Mouse (Mus musculus): Measurements from ENCODE around the gene Lrrc8b. TPM values are rescaled to one million over a fixed set of nuclear protein-coding genes. Genes with fewer than 3 reads are reported as not detected.

Lrrc8b gene
- polyA plus RNA-seq, 1 experiment from 2014 or later: 11.8 TPM

- H3K27me3 ChIP-seq (ENCODE audit: control insufficient read depth, insufficient read depth, low read length): no peaks in the 10 kb centered on the region
- no peak overlapping the region for H3K27ac ChIP-seq (ENCODE audit: low read depth, low read length)
- no peak overlapping the region for H3K9ac ChIP-seq (ENCODE audit: low read length)
- no peaks in the 10 kb centered on the region for H3K4me1 ChIP-seq (replicated peaks; ENCODE audit: control insufficient read depth, insufficient read depth, low read length)
- H3K36me3 ChIP-seq (ENCODE audit: control insufficient read depth, insufficient read depth, low read length): peaks cover 6% of the 10 kb centered on the region; the same call in 1 of the 2 replicates
- no peaks in the 10 kb centered on the region for H3K9me3 ChIP-seq (ENCODE audit: control insufficient read depth, low read length)
- H3K4me3 ChIP-seq (ENCODE audit: low read depth, low read length): no peak overlapping the region
- no peak overlapping the region for H3K4me2 ChIP-seq (ENCODE audit: low read depth, low read length, severe bottlenecking)
- ATAC-seq (replicated peaks; ENCODE audit: low FRiP score) (no peak), DNase-seq (ENCODE audit: low spot score) (no peak)
- 96% methylated on average over 17 of the region's 17 CpGs for WGBS
These were observed 65.0 kb downstream of the Lrrc8b start for GRCm38 (mm10) chr5:105480561-105480960.

GRCm38 (mm10) chr5:105483632-105484031 lies 68.1 kb downstream of the Lrrc8b start:
- 80% methylated on average over 2 of the region's 2 CpGs for WGBS
- DNase-seq (ENCODE audit: low spot score) (no peak), ATAC-seq (replicated peaks; ENCODE audit: low FRiP score) (no peak)
- no peaks in the 10 kb centered on the region for H3K27me3 ChIP-seq (ENCODE audit: control insufficient read depth, insufficient read depth, low read length)
- H3K27ac ChIP-seq (ENCODE audit: low read depth, low read length): no peak overlapping the region
- peaks cover 6% of the 10 kb centered on the region; the same call in 1 of the 2 replicates for H3K36me3 ChIP-seq (ENCODE audit: control insufficient read depth, insufficient read depth, low read length)
- no peaks in the 10 kb centered on the region for H3K9me3 ChIP-seq (ENCODE audit: control insufficient read depth, low read length)
- H3K9ac ChIP-seq (ENCODE audit: low read length): no peak overlapping the region
- no peaks in the 10 kb centered on the region for H3K4me1 ChIP-seq (replicated peaks; ENCODE audit: control insufficient read depth, insufficient read depth, low read length)
- H3K4me3 ChIP-seq (ENCODE audit: low read depth, low read length): no peak overlapping the region
- no peak overlapping the region for H3K4me2 ChIP-seq (ENCODE audit: low read depth, low read length, severe bottlenecking)

GRCm38 (mm10) chr5:105484247-105484646 lies 68.7 kb downstream of the Lrrc8b start:
- 95% methylated on average over 6 of the region's 6 CpGs for WGBS
- Histone ChIP-seq H3K9ac (ENCODE audit: low read length) (no peak overlapping the region), H3K27ac (ENCODE audit: low read depth, low read length) (no peak overlapping the region), H3K4me3 (ENCODE audit: low read depth, low read length) (no peak overlapping the region), H3K4me1 (replicated peaks; ENCODE audit: control insufficient read depth, insufficient read depth, low read length) (no peaks in the 10 kb centered on the region), H3K36me3 (ENCODE audit: control insufficient read depth, insufficient read depth, low read length) (peaks cover 6% of the 10 kb centered on the region; the same call in 1 of the 2 replicates), H3K9me3 (ENCODE audit: control insufficient read depth, low read length) (no peaks in the 10 kb centered on the region), H3K4me2 (ENCODE audit: low read depth, low read length, severe bottlenecking) (no peak overlapping the region), H3K27me3 (ENCODE audit: control insufficient read depth, insufficient read depth, low read length) (no peaks in the 10 kb centered on the region)
- ATAC-seq (replicated peaks; ENCODE audit: low FRiP score): no peak
- DNase-seq (ENCODE audit: low spot score): no peak

- H3K9ac ChIP-seq (ENCODE audit: low read length): no peak overlapping the region
- no peaks in the 10 kb centered on the region for H3K9me3 ChIP-seq (ENCODE audit: control insufficient read depth, low read length)
- ATAC-seq (replicated peaks; ENCODE audit: low FRiP score): no peak
- no peak overlapping the region for H3K4me2 ChIP-seq (ENCODE audit: low read depth, low read length, severe bottlenecking)
- H3K36me3 ChIP-seq (ENCODE audit: control insufficient read depth, insufficient read depth, low read length): peaks cover 6% of the 10 kb centered on the region; the same call in 1 of the 2 replicates
- no peak overlapping the region for H3K27ac ChIP-seq (ENCODE audit: low read depth, low read length)
- no peaks in the 10 kb centered on the region for H3K4me1 ChIP-seq (replicated peaks; ENCODE audit: control insufficient read depth, insufficient read depth, low read length)
- WGBS: 95% methylated on average over 14 of the region's 14 CpGs
- H3K4me3 ChIP-seq (ENCODE audit: low read depth, low read length): no peak overlapping the region
- no peaks in the 10 kb centered on the region for H3K27me3 ChIP-seq (ENCODE audit: control insufficient read depth, insufficient read depth, low read length)
- no peak for DNase-seq (ENCODE audit: low spot score)
These were observed 69.3 kb downstream of the Lrrc8b start for GRCm38 (mm10) chr5:105484891-105485290.

- peaks cover 8% of the 10 kb centered on the region; the same call in 1 of the 2 replicates for H3K4me1 ChIP-seq (replicated peaks; ENCODE audit: control insufficient read depth, insufficient read depth, low read length)
- no peaks in the 10 kb centered on the region for H3K36me3 ChIP-seq (ENCODE audit: control insufficient read depth, insufficient read depth, low read length)
- no peak overlapping the region for H3K9ac ChIP-seq (ENCODE audit: low read length)
- WGBS: 92% methylated on average over 5 of the region's 5 CpGs
- H3K4me2 ChIP-seq (ENCODE audit: low read depth, low read length, severe bottlenecking): no peak overlapping the region
- no peaks in the 10 kb centered on the region; the same call in 1 of the 2 replicates for H3K27me3 ChIP-seq (ENCODE audit: control insufficient read depth, insufficient read depth, low read length)
- no peak for DNase-seq (ENCODE audit: low spot score)
- no peak overlapping the region for H3K4me3 ChIP-seq (ENCODE audit: low read depth, low read length)
- H3K9me3 ChIP-seq (ENCODE audit: control insufficient read depth, low read length): no peaks in the 10 kb centered on the region
- ATAC-seq (replicated peaks; ENCODE audit: low FRiP score): no peak
- no peak overlapping the region for H3K27ac ChIP-seq (ENCODE audit: low read depth, low read length)
These were observed 74.6 kb downstream of the Lrrc8b start for GRCm38 (mm10) chr5:105490211-105490610.

- ATAC-seq (replicated peaks; ENCODE audit: low FRiP score): peak; percentile 40; the same call in 1 of the 2 replicates
- H3K27ac ChIP-seq (ENCODE audit: low read depth, low read length): no peak overlapping the region
- no peaks in the 10 kb centered on the region for H3K9me3 ChIP-seq (ENCODE audit: control insufficient read depth, low read length)
- H3K4me2 ChIP-seq (ENCODE audit: low read depth, low read length, severe bottlenecking): no peak overlapping the region
- no peak overlapping the region for H3K9ac ChIP-seq (ENCODE audit: low read length)
- peak; percentile 57 for DNase-seq (ENCODE audit: low spot score)
- H3K4me1 ChIP-seq (replicated peaks; ENCODE audit: control insufficient read depth, insufficient read depth, low read length): peaks cover 15% of the 10 kb centered on the region
- H3K36me3 ChIP-seq (ENCODE audit: control insufficient read depth, insufficient read depth, low read length): no peaks in the 10 kb centered on the region
- WGBS: 58% methylated on average over 4 of the region's 4 CpGs
- H3K27me3 ChIP-seq (ENCODE audit: control insufficient read depth, insufficient read depth, low read length): no peaks in the 10 kb centered on the region; the same call in 1 of the 2 replicates
- H3K4me3 ChIP-seq (ENCODE audit: low read depth, low read length): no peak overlapping the region
These were observed 75.8 kb downstream of the Lrrc8b start for GRCm38 (mm10) chr5:105491389-105491788.

GRCm38 (mm10) chr5:105492367-105493246 lies 77.0 kb downstream of the Lrrc8b start:
- Histone ChIP-seq H3K9me3 (ENCODE audit: control insufficient read depth, low read length) (no peaks in the 10 kb centered on the region), H3K36me3 (ENCODE audit: control insufficient read depth, insufficient read depth, low read length) (no peaks in the 10 kb centered on the region), H3K4me3 (ENCODE audit: low read depth, low read length) (no peak overlapping the region), H3K27ac (ENCODE audit: low read depth, low read length) (no peak overlapping the region), H3K9ac (ENCODE audit: low read length) (no peak overlapping the region), H3K4me1 (replicated peaks; ENCODE audit: control insufficient read depth, insufficient read depth, low read length) (peaks cover 16% of the 10 kb centered on the region), H3K4me2 (ENCODE audit: low read depth, low read length, severe bottlenecking) (no peak overlapping the region), H3K27me3 (ENCODE audit: control insufficient read depth, insufficient read depth, low read length) (no peaks in the 10 kb centered on the region; the same call in 1 of the 2 replicates)
- peak; percentile 68 for DNase-seq (ENCODE audit: low spot score)
- 16% methylated on average over 10 of the region's 10 CpGs for WGBS
- peak; percentile 53 for ATAC-seq (replicated peaks; ENCODE audit: low FRiP score)

- DNase-seq (ENCODE audit: low spot score) (no peak), ATAC-seq (replicated peaks; ENCODE audit: low FRiP score) (no peak)
- H3K4me2 ChIP-seq (ENCODE audit: low read depth, low read length, severe bottlenecking): no peak overlapping the region
- H3K27ac ChIP-seq (ENCODE audit: low read depth, low read length): no peak overlapping the region
- H3K9me3 ChIP-seq (ENCODE audit: control insufficient read depth, low read length): no peaks in the 10 kb centered on the region
- H3K27me3 ChIP-seq (ENCODE audit: control insufficient read depth, insufficient read depth, low read length): no peaks in the 10 kb centered on the region; the same call in 1 of the 2 replicates
- H3K4me3 ChIP-seq (ENCODE audit: low read depth, low read length): no peak overlapping the region
- no peak overlapping the region for H3K9ac ChIP-seq (ENCODE audit: low read length)
- peaks cover 18% of the 10 kb centered on the region for H3K4me1 ChIP-seq (replicated peaks; ENCODE audit: control insufficient read depth, insufficient read depth, low read length)
- H3K36me3 ChIP-seq (ENCODE audit: control insufficient read depth, insufficient read depth, low read length): no peaks in the 10 kb centered on the region
- 65% methylated on average over 7 of the region's 7 CpGs for WGBS
These were observed 77.8 kb downstream of the Lrrc8b start for GRCm38 (mm10) chr5:105493377-105493776.
